Mouse (Mus musculus): ENCODE results near the gene Wnt5b.

GRCm38 (mm10) chr6:119521931-119522391 is 22.2 kb downstream of the Wnt5b start:
- TF ChIP-seq CTCF (IDR thresholded peaks at IDR 0.05; ENCODE audit: control insufficient read depth, insufficient read depth, low read length): no peak
- TF ChIP-seq POLR2A (IDR thresholded peaks at IDR 0.05; ENCODE audit: borderline replicate concordance, control insufficient read depth, low read depth, low read length): no peak

All from bone marrow, adult 2 months (tissue).